Mouse (Mus musculus) T-helper 17 cell (primary cell): ENCODE data around the gene Snap47.

ENCODE experiments used
- in situ Hi-C, 2 experiments: fragments of 300-600 bp; cut with MboI, MseI; formaldehyde crosslinking; loops; 1 replicate in 1 of 2; 2 replicates in 1 of 2; pipeline ENCODE4 v1.15.1; 2025; ENCODE audit warnings: high pct_unique_total_duplicates in 2 of 2

The Snap47 gene

DNA sequence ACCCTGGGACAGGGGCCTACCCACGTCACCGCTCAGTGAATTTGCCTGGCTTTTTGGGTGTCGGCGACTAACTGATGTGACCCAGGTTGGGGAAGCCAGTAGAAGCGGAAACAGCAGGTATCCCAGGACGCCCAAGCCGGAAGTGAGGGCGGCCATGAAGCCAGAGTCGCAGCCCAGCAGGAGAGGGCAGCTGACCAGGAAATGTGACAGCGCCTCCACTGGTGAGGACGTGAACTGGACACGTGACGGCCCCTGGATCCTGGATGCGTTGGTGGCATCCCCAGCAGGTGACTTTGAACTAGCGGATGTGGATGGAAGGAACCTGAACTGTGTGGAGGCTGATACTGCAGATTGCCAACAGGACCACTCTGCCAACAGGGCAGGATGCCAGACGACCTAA, 75.5 kb downstream of the Snap47 start, which contains the start of gene Prss38:
TSS of gene Prss38 (minus strand) at position 183 of the 400 bp plus-strand sequence.
- in situ Hi-C loops, result no loop called here

- in situ Hi-C loops, result loop anchor here in 1 of 2 experiments (25.0 kb wide), 1 partner anchor 1842 kb away; the partner anchor contains the start of gene Aldh3a1
Observed at GRCm38 (mm10) chr11:59369848-59370247, 81.1 kb downstream of the Snap47 start.

GRCm38 (mm10) chr11:59367955-59368354, 83.0 kb downstream of the Snap47 start:
- in situ Hi-C loops, result loop anchor here in 1 of 2 experiments (25.0 kb wide), 1 partner anchor 1844 kb away; the partner anchor contains the start of gene Aldh3a1

DNA sequence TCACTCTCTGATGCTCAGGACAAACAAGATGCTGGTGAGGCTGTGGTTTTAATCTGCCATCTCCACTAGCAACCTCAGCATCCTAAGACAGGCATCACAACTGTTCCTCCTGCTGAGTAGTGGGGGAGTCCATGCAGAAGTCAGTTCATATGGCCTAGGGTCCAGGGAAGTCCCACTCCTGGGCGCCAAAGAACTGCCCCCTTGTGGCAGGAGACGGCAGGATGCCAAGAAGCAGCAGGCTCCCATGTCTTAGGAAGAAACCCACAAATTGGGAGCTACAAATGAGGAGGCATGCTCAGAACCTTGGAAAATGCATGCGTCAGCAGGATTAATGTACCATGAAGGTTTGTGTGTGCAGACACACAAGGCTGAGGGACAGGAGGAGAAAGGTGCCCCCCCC, 84.4 kb downstream of the Snap47 start:
- in situ Hi-C loops, result loop anchor here in 1 of 2 experiments (25.0 kb wide), 1 partner anchor 1846 kb away; the partner anchor contains the start of gene Aldh3a1

GRCm38 (mm10) chr11:59366031-59366430, 85.0 kb downstream of the Snap47 start:
- in situ Hi-C loops, result loop anchor here in 1 of 2 experiments (25.0 kb wide), 1 partner anchor 1846 kb away; the partner anchor contains the start of gene Aldh3a1

GRCm38 (mm10) chr11:59364417-59364816, 86.6 kb downstream of the Snap47 start:
- in situ Hi-C loops, result loop anchor here in 1 of 2 experiments (25.0 kb wide), 1 partner anchor 1848 kb away; the partner anchor contains the start of gene Aldh3a1

DNA sequence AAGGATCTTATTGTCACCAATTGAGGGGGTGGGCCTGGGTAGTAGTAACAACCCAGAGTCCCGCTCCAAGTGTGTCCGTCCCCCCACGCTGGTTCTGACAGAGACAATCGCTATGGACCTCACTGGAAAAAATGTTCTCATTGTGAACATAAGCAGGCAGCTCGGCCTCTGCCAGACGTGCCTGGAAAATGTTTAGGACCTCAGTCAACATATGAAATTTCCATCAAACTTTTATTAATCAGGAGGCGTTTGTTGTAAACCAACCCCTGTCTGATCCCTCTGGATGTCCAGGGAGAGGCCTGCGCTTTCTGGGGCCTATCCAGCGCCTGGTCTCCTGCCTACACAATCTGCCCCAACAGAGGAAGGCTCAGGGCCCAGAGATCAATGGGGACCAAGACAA, 87.0 kb downstream of the Snap47 start:
- in situ Hi-C loops, result loop anchor here in 1 of 2 experiments (25.0 kb wide), 1 partner anchor 1848 kb away; the partner anchor contains the start of gene Aldh3a1

- in situ Hi-C loops, result loop anchor here in 1 of 2 experiments (25.0 kb wide), 1 partner anchor 1851 kb away; the partner anchor contains the start of gene Aldh3a1
Observed at GRCm38 (mm10) chr11:59361291-59361690, 89.7 kb downstream of the Snap47 start.
